Mouse (Mus musculus): Measurements from ENCODE around the gene Pramef8. TPM values are rescaled to one million over a fixed set of nuclear protein-coding genes. Genes with fewer than 3 reads are reported as not detected.
"Not testable (repeated sequence)": the region's sequence is repeated elsewhere in the genome, so short reads cannot be mapped to it uniquely, and the experiment has no call there.

The Pramef8 gene
- polyA plus RNA-seq, 1 experiment from 2014 or later, result 18.3 TPM

DNA sequence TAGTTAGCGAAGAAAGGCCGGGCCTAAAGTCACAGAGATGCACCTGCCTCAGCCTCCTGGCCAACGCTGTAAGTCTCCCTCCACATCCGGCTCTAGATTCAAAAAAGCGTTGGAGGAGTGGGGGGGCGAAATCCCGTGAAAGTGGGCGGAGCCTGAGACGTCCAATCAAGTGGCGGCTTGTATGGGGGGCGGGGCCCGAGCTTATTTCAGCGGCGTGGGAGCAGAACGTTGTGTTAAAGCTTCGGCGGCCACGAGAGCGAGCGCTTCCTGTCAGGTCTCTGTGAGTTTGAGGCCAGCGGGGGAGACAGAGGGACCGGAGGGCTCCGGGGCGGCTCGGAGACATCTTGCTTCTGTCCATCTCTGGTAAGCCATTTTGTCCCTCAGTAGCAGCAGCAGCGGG is 18.0 kb upstream of the Pramef8 start, which contains the start of gene Pramel1:
Pramel1 (plus strand) TSS at position 248 of the 400 bp plus-strand sequence.
- H3K4me3 ChIP-seq (replicated peaks; ENCODE audit: low read length), result no peak within 1 kb of the TSS
- 81% methylated on average over 26 of the region's 26 CpGs for WGBS
- H3K9me3 ChIP-seq (ENCODE audit: control insufficient read depth, low read length), result 0 out of 2 replicates have a peak, but pooled peaks cover 5% of the 10 kb centered on the region
- H3K9ac ChIP-seq, result no peak within 1 kb of the TSS
- no peaks in the 10 kb centered on the region for H3K27me3 ChIP-seq (ENCODE audit: control insufficient read depth, insufficient read depth, low read length)
- H3K27ac ChIP-seq, result no peak within 1 kb of the TSS
- no peaks in the 10 kb centered on the region for H3K36me3 ChIP-seq (replicated peaks; ENCODE audit: control insufficient read depth, insufficient read depth)
- no peaks in the 10 kb centered on the region for H3K4me1 ChIP-seq (replicated peaks; ENCODE audit: control insufficient read depth, insufficient read depth, low read length)
- ATAC-seq (ENCODE audit: low FRiP score) (no peak), DNase-seq (ENCODE audit: low spot score) (no peak)
- no peak within 1 kb of the TSS for H3K4me2 ChIP-seq (replicated peaks)

DNA sequence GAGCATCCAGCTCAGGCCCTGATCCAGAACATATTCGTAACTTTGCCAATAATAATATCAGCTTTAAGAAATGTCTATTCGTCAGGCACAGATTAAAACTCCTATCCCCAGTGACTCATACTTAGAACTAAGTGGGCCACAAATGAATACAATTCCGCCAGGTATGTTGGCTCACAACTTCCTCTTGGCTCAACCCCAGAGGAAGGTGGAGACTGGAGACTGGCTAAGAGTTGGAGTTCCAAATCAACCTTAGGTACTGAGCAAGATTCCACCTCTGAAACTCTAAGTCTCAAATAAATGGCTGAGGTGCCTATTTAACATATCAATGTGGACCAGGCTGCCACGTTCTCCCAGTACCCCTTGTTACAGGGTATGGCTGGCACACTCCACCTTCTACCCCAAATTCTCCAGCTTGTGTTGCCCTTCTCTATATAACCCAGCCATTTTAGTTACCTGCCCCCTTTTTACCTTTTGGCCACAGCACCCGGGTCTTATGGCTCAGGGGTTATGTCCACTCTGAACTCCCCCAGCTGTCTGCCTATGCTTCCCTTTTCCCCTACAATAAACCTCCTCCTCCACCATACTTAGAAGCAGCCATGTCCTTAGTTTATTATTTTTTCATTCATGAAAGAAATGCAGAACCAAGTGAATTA is 534 bp upstream of the Pramef8 start:
- DNase-seq (ENCODE audit: low spot score), result no peak
- Histone ChIP-seq H3K4me2 (replicated peaks) (peak overlapping the region; percentile 57), H3K4me3 (replicated peaks; ENCODE audit: low read length) (peak overlapping the region; percentile 48)

DNA sequence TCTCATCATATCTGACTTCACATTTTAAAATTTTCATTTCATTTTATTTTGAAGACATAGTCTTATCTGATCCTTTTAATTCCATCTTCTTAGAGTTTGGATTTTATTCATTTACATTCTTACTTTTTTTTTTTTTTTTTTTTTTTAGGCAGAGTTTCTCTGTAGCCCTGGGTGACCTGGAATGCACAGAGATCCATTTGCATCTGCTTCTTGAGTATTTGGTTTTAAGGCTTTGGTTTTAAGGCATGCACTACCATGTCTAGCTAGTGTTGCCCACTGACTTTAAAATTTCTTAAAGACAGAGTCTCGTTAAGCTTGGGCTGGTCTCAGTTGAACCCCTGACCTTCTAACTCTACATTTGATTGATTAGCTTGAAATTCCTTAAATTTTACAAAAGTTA is 1.4 kb downstream of the Pramef8 start:
- Histone ChIP-seq H3K4me2 (replicated peaks) (peak overlapping the region; percentile 55), H3K9ac (no peak overlapping the region), H3K27me3 (ENCODE audit: control insufficient read depth, insufficient read depth, low read length) (no peaks in the 10 kb centered on the region), H3K36me3 (replicated peaks; ENCODE audit: control insufficient read depth, insufficient read depth) (peaks cover 43% of the 10 kb centered on the region), H3K27ac (no peak overlapping the region), H3K9me3 (ENCODE audit: control insufficient read depth, low read length) (0 out of 2 replicates have a peak, but pooled peaks cover 4% of the 10 kb centered on the region), H3K4me3 (replicated peaks; ENCODE audit: low read length) (no peak overlapping the region), H3K4me1 (replicated peaks; ENCODE audit: control insufficient read depth, insufficient read depth, low read length) (0 out of 2 replicates have a peak, but pooled peaks cover 3% of the 10 kb centered on the region)
- DNase-seq (ENCODE audit: low spot score) (no peak), ATAC-seq (ENCODE audit: low FRiP score) (no peak)
- 95% methylated on average over 1 of the region's 1 CpGs for WGBS

More for the DNA sequence above, 534 bp upstream of the Pramef8 start:
- Histone ChIP-seq H3K27me3 (ENCODE audit: control insufficient read depth, insufficient read depth, low read length) (no peaks in the 10 kb centered on the region), H3K27ac (peak overlapping the region; percentile 92), H3K4me1 (replicated peaks; ENCODE audit: control insufficient read depth, insufficient read depth, low read length) (0 out of 2 replicates have a peak, but pooled peaks cover 3% of the 10 kb centered on the region), H3K9me3 (ENCODE audit: control insufficient read depth, low read length) (0 out of 2 replicates have a peak, but pooled peaks cover 4% of the 10 kb centered on the region), H3K9ac (peak overlapping the region; percentile 62), H3K36me3 (replicated peaks; ENCODE audit: control insufficient read depth, insufficient read depth) (peaks cover 24% of the 10 kb centered on the region)
- 76% methylated on average over 5 of the region's 5 CpGs for WGBS
- peak; percentile 8; the same call in 1 of the 2 replicates for ATAC-seq (ENCODE audit: low FRiP score)

DNA sequence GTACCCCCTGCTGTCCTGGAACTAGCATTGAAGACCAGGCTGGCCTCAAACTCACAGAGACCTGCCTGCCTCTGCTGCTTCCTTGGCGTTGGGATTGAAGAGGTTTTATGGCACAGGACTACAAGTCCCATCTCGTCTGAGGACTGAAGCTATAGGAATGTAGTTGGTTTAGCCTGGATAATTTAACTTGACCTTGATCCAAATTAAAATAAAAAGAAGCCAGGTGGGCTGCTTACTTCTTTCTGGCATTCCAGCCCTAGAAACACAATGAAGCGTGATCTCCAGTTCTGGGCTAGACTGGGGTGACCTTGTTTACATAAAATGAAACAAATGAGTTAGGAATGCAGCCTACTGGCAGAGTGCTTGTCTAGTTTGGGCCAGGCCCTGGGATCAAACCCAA is 1.9 kb downstream of the Pramef8 start:
- no peak overlapping the region for H3K4me3 ChIP-seq (replicated peaks; ENCODE audit: low read length)
- WGBS, result 95% methylated on average over 3 of the region's 3 CpGs
- no peak for DNase-seq (ENCODE audit: low spot score)

DNA sequence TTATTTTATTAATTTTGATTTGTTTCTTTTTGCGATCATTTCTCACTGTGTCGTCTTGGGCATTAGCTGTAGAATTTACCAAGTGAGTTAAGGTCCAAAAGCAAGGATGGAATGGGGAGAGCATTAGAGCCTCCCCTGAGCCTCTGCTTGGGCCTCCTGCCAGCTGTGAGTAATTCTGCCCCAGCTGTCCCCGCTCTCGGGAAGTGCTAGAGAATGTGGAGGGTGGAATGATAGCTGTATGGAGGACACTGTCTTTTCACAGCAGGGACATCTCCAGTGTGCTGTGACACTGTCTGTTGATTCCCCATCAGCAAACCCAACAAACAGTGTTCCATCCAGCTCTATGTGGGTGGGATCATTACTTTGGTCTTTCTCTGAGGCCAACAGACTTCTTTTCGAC is 14.5 kb downstream of the Pramef8 start:
- 78% methylated on average over 5 of the region's 5 CpGs for WGBS
- H3K4me3 ChIP-seq (replicated peaks; ENCODE audit: low read length); H3K9me3 ChIP-seq (ENCODE audit: control insufficient read depth, low read length); H3K4me2 ChIP-seq (replicated peaks); H3K36me3 ChIP-seq (replicated peaks; ENCODE audit: control insufficient read depth, insufficient read depth); DNase-seq (ENCODE audit: low spot score); H3K4me1 ChIP-seq (replicated peaks; ENCODE audit: control insufficient read depth, insufficient read depth, low read length); ATAC-seq (ENCODE audit: low FRiP score); H3K27me3 ChIP-seq (ENCODE audit: control insufficient read depth, insufficient read depth, low read length); H3K27ac ChIP-seq; H3K9ac ChIP-seq: not testable (repeated sequence)

More for the DNA sequence above, 1.9 kb downstream of the Pramef8 start:
- Histone ChIP-seq H3K9me3 (ENCODE audit: control insufficient read depth, low read length) (0 out of 2 replicates have a peak, but pooled peaks cover 4% of the 10 kb centered on the region), H3K4me1 (replicated peaks; ENCODE audit: control insufficient read depth, insufficient read depth, low read length) (0 out of 2 replicates have a peak, but pooled peaks cover 3% of the 10 kb centered on the region), H3K27me3 (ENCODE audit: control insufficient read depth, insufficient read depth, low read length) (no peaks in the 10 kb centered on the region), H3K4me2 (replicated peaks) (no peak overlapping the region), H3K27ac (no peak overlapping the region), H3K36me3 (replicated peaks; ENCODE audit: control insufficient read depth, insufficient read depth) (peaks cover 48% of the 10 kb centered on the region), H3K9ac (no peak overlapping the region)
- ATAC-seq (ENCODE audit: low FRiP score), result no peak

DNA sequence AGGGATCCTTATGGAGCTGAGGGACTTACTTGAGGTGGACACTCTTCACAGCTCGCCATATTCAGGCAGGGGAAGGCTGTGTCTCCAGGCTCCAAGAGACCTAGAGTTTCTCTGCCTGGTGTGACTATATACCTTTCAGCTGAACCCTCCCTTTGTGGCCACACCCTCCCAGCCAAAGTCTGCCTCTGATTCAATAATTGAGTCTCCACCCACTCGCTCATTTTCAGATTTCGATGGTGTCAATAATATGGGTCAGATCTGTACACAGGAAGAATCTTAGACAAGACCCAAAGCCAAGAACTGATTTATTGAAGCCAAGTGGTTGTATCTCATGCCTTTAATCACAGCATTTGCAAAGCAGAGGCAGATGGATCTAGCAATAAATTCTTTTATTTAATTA is 38.0 kb downstream of the Pramef8 start, which contains the start of gene Oog4:
Oog4 (minus strand) TSS at position 101 of the 400 bp plus-strand sequence.
- no peak for ATAC-seq (ENCODE audit: low FRiP score)
- Histone ChIP-seq H3K9me3 (ENCODE audit: control insufficient read depth, low read length) (no peaks in the 10 kb centered on the region), H3K27ac (no peak within 1 kb of the TSS), H3K4me3 (replicated peaks; ENCODE audit: low read length) (no peak within 1 kb of the TSS), H3K27me3 (ENCODE audit: control insufficient read depth, insufficient read depth, low read length) (no peaks in the 10 kb centered on the region), H3K4me1 (replicated peaks; ENCODE audit: control insufficient read depth, insufficient read depth, low read length) (no peaks in the 10 kb centered on the region), H3K4me2 (replicated peaks) (no peak within 1 kb of the TSS), H3K36me3 (replicated peaks; ENCODE audit: control insufficient read depth, insufficient read depth) (no peaks in the 10 kb centered on the region), H3K9ac (no peak within 1 kb of the TSS)
- no peak for DNase-seq (ENCODE audit: low spot score)
- 84% methylated on average over 3 of the region's 3 CpGs for WGBS

Other genes with a start within 250 kb of the Pramef8 start
- gene Prdm2, start 199.4 kb upstream of the Pramef8 start, polyA plus RNA-seq (2014; fragmentation: Nextera tagmentation; extraction: Ambion mirVana), result 15.3 and 16.1 TPM in 2 replicates
- 56.6 and 59.6 TPM in 2 replicates for gene Pdpn, start 112.9 kb upstream of the Pramef8 start, polyA plus RNA-seq (2014; fragmentation: Nextera tagmentation; extraction: Ambion mirVana)
- gene Lrrc38, start 62.7 kb upstream of the Pramef8 start, polyA plus RNA-seq (2014; fragmentation: Nextera tagmentation; extraction: Ambion mirVana), result 0.40 and 0.51 TPM in 2 replicates
- gene Pramel1, start 18.0 kb upstream of the Pramef8 start, polyA plus RNA-seq (2014; fragmentation: Nextera tagmentation; extraction: Ambion mirVana), result not detected in 2 replicates
- not detected in 2 replicates for gene Oog4, start 37.9 kb downstream of the Pramef8 start, polyA plus RNA-seq (2014; fragmentation: Nextera tagmentation; extraction: Ambion mirVana)
- gene Gm13043, start 98.9 kb downstream of the Pramef8 start, polyA plus RNA-seq (2014; fragmentation: Nextera tagmentation; extraction: Ambion mirVana), result not detected in 2 replicates
- not detected in 2 replicates for gene Gm13040, start 123.5 kb downstream of the Pramef8 start, polyA plus RNA-seq (2014; fragmentation: Nextera tagmentation; extraction: Ambion mirVana)
- not detected in 2 replicates for gene BC080695, start 139.3 kb downstream of the Pramef8 start, polyA plus RNA-seq (2014; fragmentation: Nextera tagmentation; extraction: Ambion mirVana)
- gene Gm13057, start 139.3 kb downstream of the Pramef8 start, polyA plus RNA-seq (2014; fragmentation: Nextera tagmentation; extraction: Ambion mirVana), result not detected in 2 replicates
- gene Gm13083, start 202.6 kb downstream of the Pramef8 start, polyA plus RNA-seq (2014; fragmentation: Nextera tagmentation; extraction: Ambion mirVana), result not detected in 2 replicates
- gene Gm13088, start 244.8 kb downstream of the Pramef8 start, polyA plus RNA-seq (2014; fragmentation: Nextera tagmentation; extraction: Ambion mirVana), result not detected in 2 replicates

Measured in hindbrain, embryonic 14.5 days (tissue).